Mouse (Mus musculus): ENCODE measurements around the gene Clcn5.

- no peak for TF ChIP-seq POLR2A (IDR thresholded peaks at IDR 0.05; ENCODE audit: insufficient read depth, low read depth, low read length)
- TF ChIP-seq CTCF (IDR thresholded peaks at IDR 0.05) = no peak
- TF ChIP-seq EP300 (IDR thresholded peaks at IDR 0.05; ENCODE audit: insufficient read depth, low read depth, low read length) = no peak
Measured at GRCm38 (mm10) chrX:7292981-7293380, 26.2 kb downstream of the Clcn5 start.
